Mouse (Mus musculus): ENCODE measurements at regions not wholly inside any gene's neighbourhood (a gene's known extent, or its start where the extent isn't known, plus 50 kb on each side); places are given as distances from the start of the nearest gene placed in this dataset.

- no peak for DNase-seq
Measured at GRCm38 (mm10) chr3:33916318-33916717, 72.2 kb upstream of the Ccdc39 start.

GRCm38 (mm10) chr3:33916818-33917217 lies 72.7 kb upstream of the Ccdc39 start:
- Histone ChIP-seq H3K4me1 (ENCODE audit: control insufficient read depth, insufficient read depth, low read length) (no peaks in the 10 kb centered on the region; the same call in 1 of the 2 replicates), H3K4me3 (replicated peaks; ENCODE audit: extremely low read depth, low read depth, low read length) (no peak overlapping the region)
- TF ChIP-seq CTCF (IDR thresholded peaks at IDR 0.05; ENCODE audit: insufficient read depth, low read length), result no peak
- no peak for TF ChIP-seq POLR2A (IDR thresholded peaks at IDR 0.05; ENCODE audit: borderline replicate concordance, extremely low read depth, low read depth, low read length)
- 78% methylated on average over 6 of the region's 6 CpGs for WGBS
- DNase-seq, result no peak

More at GRCm38 (mm10) chr3:33916318-33916717, 72.2 kb upstream of the Ccdc39 start:
- Histone ChIP-seq H3K4me3 (replicated peaks; ENCODE audit: extremely low read depth, low read depth, low read length) (no peak overlapping the region), H3K4me1 (ENCODE audit: control insufficient read depth, insufficient read depth, low read length) (no peaks in the 10 kb centered on the region; the same call in 1 of the 2 replicates)
- WGBS, result 72% methylated on average over 10 of the region's 10 CpGs
- no peak for TF ChIP-seq CTCF (IDR thresholded peaks at IDR 0.05; ENCODE audit: insufficient read depth, low read length)
- no peak for TF ChIP-seq POLR2A (IDR thresholded peaks at IDR 0.05; ENCODE audit: borderline replicate concordance, extremely low read depth, low read depth, low read length)

DNA sequence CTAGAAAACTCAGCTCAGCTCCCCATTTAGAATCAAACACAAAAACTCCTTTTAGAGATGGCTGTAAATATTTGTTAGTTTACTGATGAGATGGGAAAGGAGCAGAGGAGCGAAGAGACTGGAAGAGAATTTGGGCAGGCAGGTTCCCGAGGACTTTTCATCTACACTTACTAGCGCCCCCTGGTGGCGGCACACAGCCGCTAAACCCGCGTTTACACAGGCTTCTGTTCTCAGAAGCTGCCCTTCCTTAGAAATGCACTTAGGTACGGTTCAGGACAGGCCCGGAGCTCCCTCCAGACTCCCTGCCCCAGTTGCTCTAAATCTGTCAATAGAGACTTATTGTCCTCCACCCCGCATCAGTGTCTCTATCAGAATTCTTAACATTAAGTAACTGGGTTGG lies 74.7 kb upstream of the Ccdc39 start:
- DNase-seq, result peak; percentile 58
- TF ChIP-seq CTCF (IDR thresholded peaks at IDR 0.05; ENCODE audit: insufficient read depth, low read length) (peak; percentile 67), POLR2A (IDR thresholded peaks at IDR 0.05; ENCODE audit: borderline replicate concordance, extremely low read depth, low read depth, low read length) (no peak)
- 6% methylated on average over 10 of the region's 10 CpGs for WGBS

GRCm38 (mm10) chr3:33925072-33925471 lies 81.0 kb upstream of the Ccdc39 start:
- no peak for TF ChIP-seq CTCF (IDR thresholded peaks at IDR 0.05; ENCODE audit: insufficient read depth, low read length)
- TF ChIP-seq POLR2A (IDR thresholded peaks at IDR 0.05; ENCODE audit: borderline replicate concordance, extremely low read depth, low read depth, low read length), result no peak
- 84% methylated on average over 4 of the region's 4 CpGs for WGBS
- DNase-seq, result no peak
- H3K4me1 ChIP-seq (ENCODE audit: control insufficient read depth, insufficient read depth, low read length), result no peaks in the 10 kb centered on the region
- no peak overlapping the region for H3K4me3 ChIP-seq (replicated peaks; ENCODE audit: extremely low read depth, low read depth, low read length)

More for the DNA sequence above, 74.7 kb upstream of the Ccdc39 start:
- Histone ChIP-seq H3K4me1 (ENCODE audit: control insufficient read depth, insufficient read depth, low read length) (no peaks in the 10 kb centered on the region), H3K4me3 (replicated peaks; ENCODE audit: extremely low read depth, low read depth, low read length) (no peak overlapping the region)

DNA sequence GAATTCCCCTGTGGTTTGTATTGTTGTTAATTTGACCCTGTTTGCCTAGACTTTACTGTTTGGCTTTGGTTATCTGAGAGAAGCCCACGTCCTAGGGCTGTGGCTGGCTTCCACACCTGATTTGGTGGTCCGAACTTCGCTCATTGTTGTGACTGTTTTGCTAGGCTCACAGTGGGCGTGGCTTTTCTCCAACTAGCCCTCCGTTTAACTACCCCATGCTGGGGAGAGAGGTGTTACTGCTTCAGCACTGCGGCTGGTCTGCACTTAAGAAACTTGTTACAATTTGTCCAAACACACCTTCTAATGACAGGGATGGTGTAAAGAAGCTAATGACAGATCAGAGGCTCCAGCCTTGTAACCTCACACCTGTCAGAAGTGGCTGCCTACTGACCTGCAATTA lies 64.7 kb upstream of the Fxr1 start:
- 4% methylated on average over 6 of the region's 6 CpGs for WGBS
- TF ChIP-seq POLR2A (IDR thresholded peaks at IDR 0.05; ENCODE audit: borderline replicate concordance, extremely low read depth, low read depth, low read length) (no peak), CTCF (IDR thresholded peaks at IDR 0.05; ENCODE audit: insufficient read depth, low read length) (no peak)
- Histone ChIP-seq H3K4me1 (ENCODE audit: control insufficient read depth, insufficient read depth, low read length) (no peaks in the 10 kb centered on the region), H3K4me3 (replicated peaks; ENCODE audit: extremely low read depth, low read depth, low read length) (no peak overlapping the region)
- no peak for DNase-seq

DNA sequence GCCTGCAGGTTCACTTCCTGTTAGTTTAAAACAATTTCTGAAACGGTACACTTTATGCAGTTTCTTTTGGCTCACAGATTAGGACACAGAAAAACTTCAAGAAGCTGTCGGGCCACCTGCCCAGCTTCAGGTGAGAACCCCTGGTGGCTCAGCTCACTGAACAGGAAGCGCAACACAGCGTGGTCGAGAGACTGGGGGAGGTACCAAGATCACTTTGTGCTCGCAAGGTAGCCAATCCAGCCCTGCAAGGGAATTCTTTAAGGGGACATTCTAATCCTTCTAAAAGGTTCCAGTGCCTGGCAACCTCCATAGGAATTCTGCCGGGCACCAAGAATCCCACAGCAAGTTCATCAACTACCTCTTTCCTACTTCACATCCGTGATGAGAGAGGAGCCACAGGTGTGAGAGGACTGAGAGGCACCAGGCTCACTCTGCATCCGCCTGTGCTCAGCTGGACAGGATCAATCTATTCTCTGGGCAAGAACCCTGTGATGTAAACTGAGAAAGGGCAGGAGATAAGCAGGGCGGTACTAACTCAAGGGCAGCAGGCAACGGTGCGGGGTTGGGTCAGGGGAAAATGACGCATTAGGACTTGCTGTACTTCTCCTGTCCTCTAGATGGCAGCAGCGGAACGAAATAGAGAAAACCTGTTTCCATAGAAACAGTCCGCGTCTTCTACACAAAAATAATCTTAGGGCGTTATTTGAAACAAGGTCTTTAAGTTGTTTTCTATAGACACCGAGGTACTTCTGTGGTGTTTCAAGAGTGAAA lies 63.7 kb upstream of the Fxr1 start:
- no peak overlapping the region for H3K4me3 ChIP-seq (replicated peaks; ENCODE audit: extremely low read depth, low read depth, low read length)
- peak; percentile 61 for DNase-seq
- no peaks in the 10 kb centered on the region for H3K4me1 ChIP-seq (ENCODE audit: control insufficient read depth, insufficient read depth, low read length)
- no peak for TF ChIP-seq POLR2A (IDR thresholded peaks at IDR 0.05; ENCODE audit: borderline replicate concordance, extremely low read depth, low read depth, low read length)
- peak; percentile 75 for TF ChIP-seq CTCF (IDR thresholded peaks at IDR 0.05; ENCODE audit: insufficient read depth, low read length)
- 2% methylated on average over 19 of the region's 19 CpGs for WGBS

DNA sequence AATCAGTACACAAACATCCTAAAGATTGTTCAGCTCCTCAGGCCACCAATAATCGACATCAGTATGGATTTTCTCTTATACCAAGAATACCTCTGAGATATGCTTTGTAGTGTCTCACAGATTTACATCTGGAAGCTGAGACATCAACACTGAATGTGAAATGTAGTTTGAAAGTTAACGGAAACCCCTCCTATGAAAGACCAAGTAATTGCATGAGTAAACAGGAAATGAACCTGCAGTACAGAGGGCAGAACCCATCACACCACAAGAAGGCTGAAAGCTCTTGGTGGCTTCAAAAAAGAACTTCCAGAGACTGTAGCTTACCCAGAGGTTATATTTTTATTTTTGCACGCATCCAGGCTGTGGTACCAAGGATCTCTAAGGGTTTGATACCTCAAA lies 63.1 kb upstream of the Fxr1 start:
- 36% methylated on average over 3 of the region's 3 CpGs for WGBS
- no peak for DNase-seq
- TF ChIP-seq CTCF (IDR thresholded peaks at IDR 0.05; ENCODE audit: insufficient read depth, low read length), result no peak
- TF ChIP-seq POLR2A (IDR thresholded peaks at IDR 0.05; ENCODE audit: borderline replicate concordance, extremely low read depth, low read depth, low read length), result no peak
- Histone ChIP-seq H3K4me1 (ENCODE audit: control insufficient read depth, insufficient read depth, low read length) (no peaks in the 10 kb centered on the region), H3K4me3 (replicated peaks; ENCODE audit: extremely low read depth, low read depth, low read length) (no peak overlapping the region)

DNA sequence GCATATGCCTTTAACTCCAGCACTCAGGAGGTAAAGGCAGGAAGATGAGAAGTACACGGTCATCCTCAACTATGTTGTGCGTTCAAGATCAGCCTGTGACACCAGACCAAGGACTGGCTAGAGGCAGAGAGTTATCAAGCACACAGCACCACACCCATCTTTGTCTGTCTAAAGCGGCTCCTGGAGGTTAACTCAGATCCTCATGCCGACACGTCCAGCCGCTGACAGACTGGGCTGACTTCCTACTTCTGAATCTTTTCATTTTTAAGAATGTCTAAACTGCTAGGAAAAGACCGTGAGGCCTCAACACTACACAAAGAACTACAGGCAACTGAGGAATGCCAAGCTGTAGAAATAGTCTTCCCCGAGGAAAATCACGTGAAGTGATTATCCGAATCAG lies 62.1 kb upstream of the Fxr1 start:
- Histone ChIP-seq H3K4me1 (ENCODE audit: control insufficient read depth, insufficient read depth, low read length) (no peaks in the 10 kb centered on the region), H3K4me3 (replicated peaks; ENCODE audit: extremely low read depth, low read depth, low read length) (no peak overlapping the region)
- no peak for DNase-seq
- whole genome bisulfite sequencing, result 77% methylated on average over 10 of the region's 10 CpGs
- no peak for TF ChIP-seq POLR2A (IDR thresholded peaks at IDR 0.05; ENCODE audit: borderline replicate concordance, extremely low read depth, low read depth, low read length)
- TF ChIP-seq CTCF (IDR thresholded peaks at IDR 0.05; ENCODE audit: insufficient read depth, low read length), result no peak

DNA sequence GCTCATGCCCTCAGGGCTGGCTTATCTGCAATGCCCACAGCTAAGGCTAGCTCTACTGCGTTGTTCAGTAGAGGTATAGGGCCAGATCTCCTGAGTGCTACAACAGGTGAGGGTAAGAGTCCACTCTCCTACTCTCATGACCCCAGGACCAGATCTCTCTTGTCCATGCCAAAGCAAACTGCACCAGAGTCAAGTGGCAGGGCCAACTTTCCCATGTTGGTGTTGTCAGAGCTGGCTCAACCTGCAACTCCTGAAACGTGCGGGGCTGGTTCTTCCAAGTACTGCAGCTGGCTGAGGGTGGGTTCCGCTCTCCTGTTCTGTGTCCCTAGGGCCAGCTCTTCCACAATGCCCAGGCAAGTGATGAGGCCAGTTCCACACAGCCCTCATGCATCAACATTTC lies 61.5 kb upstream of the Fxr1 start:
- DNase-seq, result no peak
- WGBS, result 66% methylated on average over 4 of the region's 4 CpGs
- TF ChIP-seq POLR2A (IDR thresholded peaks at IDR 0.05; ENCODE audit: borderline replicate concordance, extremely low read depth, low read depth, low read length), result no peak
- no peak overlapping the region for H3K4me3 ChIP-seq (replicated peaks; ENCODE audit: extremely low read depth, low read depth, low read length)
- H3K4me1 ChIP-seq (ENCODE audit: control insufficient read depth, insufficient read depth, low read length), result no peaks in the 10 kb centered on the region

DNA sequence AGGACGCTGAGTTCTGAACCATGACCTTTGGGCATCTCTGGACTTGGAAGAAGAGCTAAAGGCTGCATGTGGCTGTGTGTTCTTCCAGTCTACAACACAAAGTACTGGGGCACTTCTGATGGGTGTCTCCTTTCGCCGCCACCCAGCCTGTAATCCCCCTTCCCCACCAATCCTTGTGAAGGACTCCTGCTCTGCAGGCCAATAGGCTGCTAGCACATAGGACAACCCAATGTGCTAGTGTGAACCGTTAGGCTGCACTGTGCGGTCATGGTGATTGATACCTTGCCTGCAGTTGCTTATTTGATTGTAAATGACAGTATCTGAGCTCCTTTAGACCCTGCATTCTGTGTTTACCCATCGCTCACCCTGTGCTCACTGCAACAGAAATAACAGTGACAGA lies 59.5 kb upstream of the Fxr1 start:
- no peak overlapping the region for H3K4me3 ChIP-seq (replicated peaks; ENCODE audit: extremely low read depth, low read depth, low read length)
- DNase-seq, result no peak

More for the DNA sequence above, 59.5 kb upstream of the Fxr1 start:
- H3K4me1 ChIP-seq (ENCODE audit: control insufficient read depth, insufficient read depth, low read length), result no peaks in the 10 kb centered on the region
- TF ChIP-seq CTCF (IDR thresholded peaks at IDR 0.05; ENCODE audit: insufficient read depth, low read length) (no peak), POLR2A (IDR thresholded peaks at IDR 0.05; ENCODE audit: borderline replicate concordance, extremely low read depth, low read depth, low read length) (no peak)
- 59% methylated on average over 6 of the region's 6 CpGs for WGBS
